Mouse (Mus musculus) liver, embryonic 12.5 days (tissue): ENCODE results near the gene Bmp6. TPM values are rescaled to one million over a fixed set of nuclear protein-coding genes. Genes with fewer than 3 reads are reported as not detected.
A peak's percentile ranks its signal among the peaks of the same experiment; 100 is the strongest.

Experiments
- ATAC-seq: fragments of 200-750 bp; cut with Nextera tagmentation; 2 replicates; pipeline ENCODE4 v1.8.0; 2017; ENCODE audit warnings: moderate number of reproducible peaks, mild to moderate bottlenecking, moderate library complexity
- H3K27ac ChIP-seq: fragments of 300-500 bp; sonication (generic); 2 replicates; pipeline ENCODE4 v1.5.1; 2016; ENCODE audit warnings: mild to moderate bottlenecking
- H3K27me3 ChIP-seq: fragments of 300-500 bp; sonication (generic); replicated peaks from 2 replicates; pipeline ENCODE4 v1.6.1; 2016; ENCODE audit warnings: mild to moderate bottlenecking, moderate library complexity
- H3K36me3 ChIP-seq: fragments of 300-500 bp; sonication (generic); 2 replicates; pipeline ENCODE4 v1.6.1; 2016; ENCODE audit warnings: mild to moderate bottlenecking, moderate library complexity
- H3K4me1 ChIP-seq: fragments of 300-500 bp; sonication (generic); 2 replicates; pipeline ENCODE4 v1.6.1; 2016
- H3K4me2 ChIP-seq: fragments of 300-500 bp; sonication (generic); 2 replicates; pipeline ENCODE4 v1.6.1; 2016; ENCODE audit warnings: mild to moderate bottlenecking, moderate library complexity
- H3K4me3 ChIP-seq: fragments of 300-500 bp; sonication (generic); 2 replicates; pipeline ENCODE4 v1.5.1; 2016; ENCODE audit warnings: mild to moderate bottlenecking, moderate library complexity
- H3K9ac ChIP-seq: fragments of 300-500 bp; sonication (generic); 2 replicates; pipeline ENCODE4 v1.6.1; 2016; ENCODE audit warnings: mild to moderate bottlenecking, moderate library complexity
- H3K9me3 ChIP-seq: fragments of 300-500 bp; sonication (generic); replicated peaks from 2 replicates; pipeline ENCODE4 v1.6.1; 2016; ENCODE audit warnings: mild to moderate bottlenecking, moderate library complexity
- WGBS: fragments of 180-500 bp; shearing (Covaris S2); methylation state at CpG from one replicate; pipeline ENCODE4 v1.1.7; 2016; ENCODE audit not compliant: insufficient replicate concordance; 5-methylcytosine and 5-hydroxymethylcytosine counted together
- polyA plus RNA-seq: library from polyadenylated mRNA; unstranded; fragments of >200 nt; fragmentation: Nextera tagmentation; extraction: Ambion mirVana; gene quantifications from 2 replicates; pipeline ENCODE4 v1.2.1, GENCODE M21; 2016

Gene Bmp6
- polyA plus RNA-seq, 1 experiment from 2014 or later, result 0.91 TPM

DNA sequence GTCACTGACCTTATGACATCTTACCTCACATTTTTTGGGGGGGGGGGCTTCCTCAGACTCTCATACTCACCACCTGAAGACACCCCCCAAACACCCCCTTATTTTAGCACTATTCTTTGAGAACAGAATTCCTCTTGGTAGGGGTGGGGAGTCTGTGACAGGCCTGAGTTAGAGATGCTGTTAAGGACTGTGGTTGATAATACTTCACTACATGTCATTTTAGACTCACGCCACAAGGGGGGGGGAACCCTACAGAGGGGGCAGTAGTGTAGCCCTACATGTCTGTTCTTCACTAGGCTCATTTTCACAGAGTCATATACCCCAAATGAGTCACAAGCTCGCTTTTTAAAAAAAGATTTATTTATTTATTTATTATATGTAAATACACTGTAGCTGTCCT is 1.7 kb upstream of the Bmp6 start:
- Histone ChIP-seq H3K36me3 (no peaks in the 10 kb centered on the region), H3K4me1 (peaks cover 16% of the 10 kb centered on the region; the same call in 1 of the 2 replicates), H3K27me3 (peaks cover 56% of the 10 kb centered on the region), H3K9ac (no peak overlapping the region), H3K4me3 (no peak overlapping the region), H3K4me2 (no peak overlapping the region), H3K9me3 (no peaks in the 10 kb centered on the region), H3K27ac (no peak overlapping the region)
- 30% methylated on average over 2 of the region's 2 CpGs for WGBS
- no peak for ATAC-seq

GRCm38 (mm10) chr13:38345431-38345820 is 519 bp downstream of the Bmp6 start:
- Histone ChIP-seq H3K36me3 (no peaks in the 10 kb centered on the region), H3K4me3 (peak overlapping the region; percentile 41), H3K27me3 (peaks cover 73% of the 10 kb centered on the region), H3K4me2 (peak overlapping the region; percentile 63), H3K27ac (no peak overlapping the region), H3K9me3 (no peaks in the 10 kb centered on the region), H3K4me1 (peaks cover 16% of the 10 kb centered on the region; the same call in 1 of the 2 replicates), H3K9ac (no peak overlapping the region)
- 1% methylated on average over 32 of the region's 32 CpGs for WGBS
- ATAC-seq, result no peak

- Histone ChIP-seq H3K9ac (no peak overlapping the region), H3K4me3 (peak overlapping the region; percentile 41), H3K9me3 (no peaks in the 10 kb centered on the region), H3K36me3 (no peaks in the 10 kb centered on the region), H3K27ac (no peak overlapping the region), H3K4me1 (peaks cover 18% of the 10 kb centered on the region; the same call in 1 of the 2 replicates), H3K4me2 (peak overlapping the region; percentile 63), H3K27me3 (peaks cover 73% of the 10 kb centered on the region)
- WGBS, result 2% methylated on average over 62 of the region's 63 CpGs
- no peak for ATAC-seq
Observed at GRCm38 (mm10) chr13:38346096-38346915, 1.4 kb downstream of the Bmp6 start.

DNA sequence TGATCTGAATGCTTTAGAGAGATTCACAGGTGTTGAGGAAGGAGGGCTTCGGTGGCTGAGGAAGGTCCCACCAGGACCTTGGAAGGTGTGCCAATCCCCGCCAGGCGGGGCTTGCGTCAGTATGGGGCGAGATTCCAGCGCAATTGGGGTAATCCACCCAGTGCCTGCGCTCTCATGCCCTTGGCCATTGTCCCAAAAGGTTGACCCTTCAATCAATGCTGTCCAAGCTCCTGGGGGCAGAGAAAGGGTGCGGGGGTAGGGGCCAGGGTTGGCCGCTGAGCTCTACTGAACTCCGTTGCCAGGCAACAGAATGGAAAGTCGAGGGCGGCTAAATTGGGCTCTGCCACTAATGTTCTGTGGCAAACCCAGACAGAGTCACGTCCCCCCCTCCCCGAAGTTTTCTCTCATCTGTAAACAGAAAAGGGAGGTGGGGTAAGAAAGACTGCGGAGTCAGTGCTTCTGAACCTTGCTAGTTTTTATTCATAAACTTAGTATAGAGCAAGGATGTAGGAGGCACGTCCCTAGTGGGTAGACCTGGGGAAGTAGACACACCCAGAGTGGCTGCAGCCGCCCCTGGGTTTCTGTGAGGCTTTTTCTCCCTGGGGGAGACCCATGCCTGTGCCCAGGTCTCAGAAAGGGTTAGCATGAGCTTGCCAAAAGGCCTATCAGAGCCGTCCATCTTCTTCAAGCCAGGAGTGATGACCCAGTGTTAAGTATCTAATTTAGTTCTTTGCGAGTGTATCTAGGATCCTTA is 2.3 kb downstream of the Bmp6 start:
- H3K9me3 ChIP-seq, result no peaks in the 10 kb centered on the region
- H3K4me1 ChIP-seq, result peaks cover 25% of the 10 kb centered on the region; the same call in 1 of the 2 replicates
- peak overlapping the region; percentile 41; the same call in 1 of the 2 replicates for H3K4me3 ChIP-seq
- ATAC-seq, result no peak
- 11% methylated on average over 19 of the region's 19 CpGs for WGBS
- H3K9ac ChIP-seq, result no peak overlapping the region
- H3K27ac ChIP-seq, result no peak overlapping the region
- no peaks in the 10 kb centered on the region for H3K36me3 ChIP-seq
- peak overlapping the region; percentile 63 for H3K4me2 ChIP-seq
- H3K27me3 ChIP-seq, result peaks cover 78% of the 10 kb centered on the region

DNA sequence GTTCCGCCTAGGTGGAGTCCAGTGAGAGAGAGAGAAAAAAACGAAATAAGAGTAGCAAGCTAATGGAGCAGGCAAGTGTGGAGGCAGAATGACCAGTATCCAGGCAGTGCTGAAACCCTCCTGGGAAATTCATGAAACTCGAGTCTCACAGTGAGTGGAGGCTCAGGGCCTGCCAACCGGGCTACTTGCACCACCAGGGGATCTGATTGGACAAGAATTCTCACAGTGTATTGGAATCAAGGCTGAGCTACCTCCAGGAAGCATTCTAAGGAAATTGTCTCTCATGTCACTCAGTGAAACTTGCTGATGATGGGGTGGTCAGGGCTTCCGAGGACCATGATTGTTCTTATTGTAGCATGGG is 2.8 kb downstream of the Bmp6 start:
- Histone ChIP-seq H3K9me3 (no peaks in the 10 kb centered on the region), H3K9ac (no peak overlapping the region), H3K4me2 (no peak overlapping the region), H3K36me3 (no peaks in the 10 kb centered on the region), H3K4me1 (peaks cover 26% of the 10 kb centered on the region; the same call in 1 of the 2 replicates), H3K27ac (no peak overlapping the region), H3K4me3 (no peak overlapping the region), H3K27me3 (peaks cover 80% of the 10 kb centered on the region)
- ATAC-seq, result no peak
- WGBS, result 37% methylated on average over 5 of the region's 5 CpGs

DNA sequence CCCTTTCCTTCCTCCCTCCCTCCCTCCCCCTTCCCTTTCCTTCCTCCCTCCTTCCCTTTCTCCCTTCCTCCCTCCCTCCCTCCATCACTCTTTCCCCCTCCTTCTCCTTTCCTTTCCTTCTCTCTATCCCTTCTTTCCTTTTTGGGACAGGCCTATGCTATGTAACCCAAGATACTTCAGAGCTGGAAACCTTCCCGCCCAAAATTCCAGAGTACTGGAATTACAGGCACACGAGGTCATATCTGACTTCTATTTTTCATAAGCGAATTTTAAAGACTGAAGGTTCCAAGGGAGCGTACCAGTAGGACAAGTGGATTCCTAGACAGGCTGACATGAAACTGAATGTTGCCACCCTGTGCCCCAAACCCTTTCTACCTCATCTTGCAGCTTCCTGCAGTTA is 4.1 kb downstream of the Bmp6 start:
- Histone ChIP-seq H3K9ac (no peak overlapping the region), H3K4me3 (no peak overlapping the region), H3K9me3 (no peaks in the 10 kb centered on the region), H3K36me3 (no peaks in the 10 kb centered on the region), H3K27ac (no peak overlapping the region), H3K27me3 (peaks cover 77% of the 10 kb centered on the region), H3K4me2 (no peak overlapping the region), H3K4me1 (peaks cover 26% of the 10 kb centered on the region; the same call in 1 of the 2 replicates)
- ATAC-seq, result no peak
- WGBS, result 51% methylated on average over 4 of the region's 4 CpGs

DNA sequence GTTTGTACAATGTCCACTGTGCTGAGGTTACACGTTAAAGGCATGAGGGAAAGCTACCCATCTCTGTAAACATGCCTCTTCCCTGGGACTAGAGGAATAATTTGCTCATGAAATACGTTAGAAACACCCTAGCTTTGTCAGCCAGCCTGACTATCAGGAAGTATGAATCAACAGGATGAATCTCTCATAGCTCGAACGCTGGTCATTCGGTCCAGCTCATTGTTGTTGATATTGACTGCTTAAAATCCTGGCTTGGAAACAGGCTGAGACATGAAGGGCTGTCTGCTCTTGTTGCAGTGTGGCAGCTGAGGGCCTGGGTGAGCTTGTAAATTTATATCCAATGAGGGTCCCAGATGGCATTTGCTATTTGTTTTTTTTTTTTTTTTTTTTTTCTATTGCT is 4.9 kb downstream of the Bmp6 start:
- ATAC-seq, result no peak
- no peak overlapping the region for H3K9ac ChIP-seq
- H3K27ac ChIP-seq, result no peak overlapping the region
- WGBS, result 35% methylated on average over 5 of the region's 5 CpGs
- H3K9me3 ChIP-seq, result no peaks in the 10 kb centered on the region
- no peak overlapping the region for H3K4me3 ChIP-seq
- peaks cover 70% of the 10 kb centered on the region for H3K27me3 ChIP-seq
- H3K4me1 ChIP-seq, result peaks cover 26% of the 10 kb centered on the region; the same call in 1 of the 2 replicates
- no peak overlapping the region for H3K4me2 ChIP-seq
- no peaks in the 10 kb centered on the region for H3K36me3 ChIP-seq

- ATAC-seq, result peak; percentile 51; the same call in 1 of the 2 replicates
- no peak overlapping the region for H3K4me3 ChIP-seq
- WGBS, result 28% methylated on average over 5 of the region's 5 CpGs
Observed at GRCm38 (mm10) chr13:38351996-38352395, 7.1 kb downstream of the Bmp6 start.

GRCm38 (mm10) chr13:38352986-38353385 is 8.1 kb downstream of the Bmp6 start:
- H3K36me3 ChIP-seq, result no peaks in the 10 kb centered on the region
- peaks cover 10% of the 10 kb centered on the region; the same call in 1 of the 2 replicates for H3K4me1 ChIP-seq
- H3K27ac ChIP-seq, result no peak overlapping the region
- WGBS, result 55% methylated on average over 10 of the region's 10 CpGs
- H3K27me3 ChIP-seq, result peaks cover 39% of the 10 kb centered on the region
- H3K4me3 ChIP-seq, result no peak overlapping the region
- H3K9ac ChIP-seq, result no peak overlapping the region
- no peaks in the 10 kb centered on the region for H3K9me3 ChIP-seq
- H3K4me2 ChIP-seq, result no peak overlapping the region
- no peak for ATAC-seq

More at GRCm38 (mm10) chr13:38351996-38352395, 7.1 kb downstream of the Bmp6 start:
- Histone ChIP-seq H3K27me3 (peaks cover 49% of the 10 kb centered on the region), H3K9me3 (no peaks in the 10 kb centered on the region), H3K4me1 (peaks cover 10% of the 10 kb centered on the region; the same call in 1 of the 2 replicates), H3K27ac (no peak overlapping the region), H3K36me3 (no peaks in the 10 kb centered on the region), H3K4me2 (no peak overlapping the region), H3K9ac (no peak overlapping the region)

GRCm38 (mm10) chr13:38353420-38354255 is 8.7 kb downstream of the Bmp6 start:
- Histone ChIP-seq H3K9ac (no peak overlapping the region), H3K4me2 (peak overlapping the region; percentile 12; the same call in 1 of the 2 replicates), H3K4me3 (no peak overlapping the region), H3K4me1 (peaks cover 10% of the 10 kb centered on the region; the same call in 1 of the 2 replicates), H3K27ac (no peak overlapping the region), H3K36me3 (no peaks in the 10 kb centered on the region), H3K27me3 (peaks cover 32% of the 10 kb centered on the region), H3K9me3 (no peaks in the 10 kb centered on the region)
- WGBS, result 38% methylated on average over 24 of the region's 24 CpGs
- ATAC-seq, result no peak

- 48% methylated on average over 1 of the region's 1 CpGs for WGBS
- ATAC-seq, result no peak
- H3K4me2 ChIP-seq, result no peak overlapping the region
Observed at GRCm38 (mm10) chr13:38354284-38354683, 9.4 kb downstream of the Bmp6 start.

More at GRCm38 (mm10) chr13:38354284-38354683, 9.4 kb downstream of the Bmp6 start:
- Histone ChIP-seq H3K9ac (no peak overlapping the region), H3K9me3 (no peaks in the 10 kb centered on the region), H3K4me1 (peaks cover 10% of the 10 kb centered on the region; the same call in 1 of the 2 replicates), H3K4me3 (no peak overlapping the region), H3K27ac (no peak overlapping the region), H3K36me3 (no peaks in the 10 kb centered on the region), H3K27me3 (peaks cover 26% of the 10 kb centered on the region)
